Mouse (Mus musculus) cerebellum, postnatal 14 days (tissue): ENCODE measurements around the gene Mrpl51.
"Not testable (repeated sequence)": the region's sequence is repeated elsewhere in the genome, so short reads cannot be mapped to it uniquely, and the experiment has no call there.

ENCODE experiments used
- DNase-seq, 2 experiments: peaks; one replicate each; pipeline ENCODE4 v3.0.0; 2021; ENCODE audit warnings: mixed read lengths in 2 of 2

Mrpl51 gene

GRCm38 (mm10) chr6:125160854-125161760 lies 30.5 kb upstream of the Mrpl51 start:
- DNase-seq: peak in 1 of 2 experiments; percentile 47

GRCm38 (mm10) chr6:125161971-125162370 lies 29.6 kb upstream of the Mrpl51 start:
- peak; percentile 78 to 85 for DNase-seq

GRCm38 (mm10) chr6:125162615-125163305 lies 28.8 kb upstream of the Mrpl51 start:
- not testable (repeated sequence) for DNase-seq

GRCm38 (mm10) chr6:125163801-125164657 lies 27.6 kb upstream of the Mrpl51 start:
- DNase-seq: no peak

GRCm38 (mm10) chr6:125164672-125165327 lies 26.8 kb upstream of the Mrpl51 start:
- peak; percentile 77 to 82 for DNase-seq

DNA sequence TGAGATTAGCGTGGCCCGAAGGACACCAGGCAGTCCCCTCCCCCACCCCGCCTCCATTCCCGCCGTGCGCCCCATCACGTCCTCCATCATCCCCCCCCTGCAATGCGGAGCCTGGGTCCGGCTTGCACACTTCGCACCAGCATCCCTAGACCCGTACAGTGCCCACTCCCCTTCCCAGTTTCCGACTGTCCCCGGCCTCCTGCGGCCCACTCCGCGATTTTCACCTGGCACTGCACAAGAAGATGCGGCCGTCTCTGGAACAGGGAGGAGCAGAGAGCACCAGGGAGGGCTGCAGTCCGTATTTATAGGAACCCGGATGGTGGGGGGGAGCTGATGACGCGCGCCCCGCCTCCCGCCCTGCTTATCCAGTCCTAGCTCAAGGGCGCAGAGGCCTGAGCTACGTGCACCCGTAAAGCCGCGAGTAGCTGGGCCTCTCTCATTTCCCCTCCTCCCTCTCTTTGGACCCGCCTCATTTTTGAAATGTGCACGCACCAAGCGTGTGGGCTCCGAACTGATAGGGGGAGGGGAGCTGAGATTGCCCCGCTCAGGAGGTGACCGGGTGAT lies 26.2 kb upstream of the Mrpl51 start:
- DNase-seq: peak; percentile 98 to 99

DNA sequence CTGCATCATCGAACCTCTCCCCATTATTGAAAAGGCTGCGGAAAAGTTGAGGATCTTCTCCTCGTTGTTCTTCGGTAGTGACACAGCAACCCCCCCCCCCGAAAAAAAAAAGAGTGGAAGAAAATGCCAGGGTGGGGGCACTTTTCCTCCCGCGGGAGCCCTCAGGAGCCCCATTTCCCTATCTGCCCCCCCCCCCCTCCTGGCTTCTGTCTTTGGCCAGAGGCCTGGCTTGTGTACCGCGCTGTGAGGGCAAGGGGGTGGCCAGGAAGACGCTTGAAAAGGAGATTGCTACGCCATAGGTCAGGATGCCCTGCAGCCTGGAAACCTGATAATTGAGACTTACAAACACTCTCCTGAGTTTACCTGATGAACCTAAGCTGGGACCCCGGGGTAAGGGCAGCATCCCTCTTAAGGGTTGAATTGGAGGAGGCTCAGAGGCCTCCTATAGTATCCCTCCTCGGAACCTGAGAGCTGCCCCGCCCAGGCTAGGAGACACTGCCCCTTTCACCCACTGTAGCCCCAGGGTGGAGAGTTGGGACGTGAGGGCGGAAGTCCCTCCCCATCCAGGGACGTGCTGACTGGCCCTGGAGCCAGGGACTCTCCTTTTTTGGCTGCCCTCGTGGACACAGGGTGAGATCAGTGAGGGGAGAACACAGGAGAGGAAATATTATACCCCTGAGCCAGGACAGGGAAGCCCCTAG lies 25.4 kb upstream of the Mrpl51 start, which contains the start of gene Gapdh:
Gapdh (minus strand) TSS at position 417 of the 701 bp plus-strand sequence.
- peak; percentile 73 for DNase-seq

DNA sequence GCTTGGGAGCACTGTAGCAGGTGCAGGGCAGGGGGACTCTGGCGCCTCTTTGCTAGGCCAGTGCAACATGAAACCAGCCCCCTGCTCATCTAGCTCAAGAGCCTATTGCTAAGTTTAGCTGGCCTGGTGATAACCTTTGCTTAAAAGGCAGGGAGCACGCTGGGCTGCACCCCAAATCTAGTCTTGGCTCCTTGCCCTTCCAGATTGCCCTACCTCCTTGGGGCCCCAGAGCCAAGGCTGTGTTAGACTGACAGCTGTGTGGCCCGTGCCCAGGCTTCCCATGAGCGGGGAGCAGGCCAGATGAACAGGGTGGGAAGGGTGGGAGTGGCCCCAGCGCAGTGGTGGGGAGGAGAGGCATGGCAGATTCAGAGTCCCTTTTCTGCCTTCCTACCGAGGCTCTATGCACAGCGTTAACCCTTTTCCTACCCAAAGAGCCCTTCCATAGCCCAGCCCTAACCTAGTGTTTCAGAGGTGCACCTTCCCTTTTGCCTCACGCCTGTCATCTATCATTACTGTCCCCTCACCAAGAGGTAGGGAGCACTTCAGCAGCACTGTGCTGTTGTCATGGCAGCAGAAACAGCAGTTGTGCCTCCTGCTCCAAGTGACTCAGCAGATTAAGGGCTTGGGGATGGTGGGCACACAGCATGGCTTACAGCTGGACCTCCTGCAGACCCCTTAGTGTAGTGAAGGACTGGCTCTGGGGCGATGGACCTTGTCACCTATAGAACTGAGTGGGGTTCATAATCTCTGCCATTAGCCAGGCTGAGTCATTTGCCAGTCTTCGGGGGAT lies 24.5 kb upstream of the Mrpl51 start:
- peak; percentile 50 to 57 for DNase-seq

GRCm38 (mm10) chr6:125168086-125168485 lies 23.5 kb upstream of the Mrpl51 start:
- no peak for DNase-seq

GRCm38 (mm10) chr6:125170194-125170593 lies 21.4 kb upstream of the Mrpl51 start:
- DNase-seq: no peak

DNA sequence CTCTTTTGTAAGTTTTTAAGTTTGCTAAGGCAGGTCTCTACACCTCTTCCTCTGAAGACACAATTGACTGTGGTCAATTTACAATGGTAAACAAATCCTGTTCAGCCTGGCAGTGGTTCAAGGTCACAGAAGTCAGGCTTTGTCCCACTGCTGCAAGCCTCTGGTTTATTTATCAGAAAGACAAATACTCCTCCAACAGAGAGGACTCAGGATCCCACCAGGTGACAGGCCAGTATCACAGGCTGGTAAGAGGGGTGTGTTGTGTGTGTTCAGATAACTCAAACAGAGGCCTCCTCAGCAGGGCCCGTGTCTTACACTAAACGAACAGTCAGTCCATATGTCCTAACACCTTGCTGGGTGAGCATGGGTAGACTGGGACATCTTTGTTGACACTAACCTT lies 19.1 kb upstream of the Mrpl51 start:
- no peak for DNase-seq

DNA sequence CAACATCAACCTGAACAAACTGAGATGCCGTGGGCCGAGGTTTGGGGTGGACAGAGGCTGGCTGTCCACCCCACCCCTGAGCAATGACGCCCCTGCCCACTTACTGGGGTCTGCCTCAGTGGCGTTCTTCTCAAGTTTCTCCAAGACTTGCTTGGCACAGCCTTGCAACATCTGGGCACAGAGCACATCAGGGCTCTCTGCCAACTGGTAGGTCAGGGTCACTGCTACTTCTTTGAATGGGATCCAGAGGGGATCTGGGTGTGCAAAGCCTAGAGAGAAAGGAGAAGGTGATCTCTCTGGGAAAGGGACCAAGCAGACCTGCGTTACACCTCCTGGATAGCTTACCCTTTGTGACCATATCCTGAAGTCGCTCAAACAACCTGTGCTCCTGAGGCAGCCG lies 18.3 kb upstream of the Mrpl51 start:
- DNase-seq: no peak

- no peak for DNase-seq
Observed at GRCm38 (mm10) chr6:125175469-125175868, 16.1 kb upstream of the Mrpl51 start.

DNA sequence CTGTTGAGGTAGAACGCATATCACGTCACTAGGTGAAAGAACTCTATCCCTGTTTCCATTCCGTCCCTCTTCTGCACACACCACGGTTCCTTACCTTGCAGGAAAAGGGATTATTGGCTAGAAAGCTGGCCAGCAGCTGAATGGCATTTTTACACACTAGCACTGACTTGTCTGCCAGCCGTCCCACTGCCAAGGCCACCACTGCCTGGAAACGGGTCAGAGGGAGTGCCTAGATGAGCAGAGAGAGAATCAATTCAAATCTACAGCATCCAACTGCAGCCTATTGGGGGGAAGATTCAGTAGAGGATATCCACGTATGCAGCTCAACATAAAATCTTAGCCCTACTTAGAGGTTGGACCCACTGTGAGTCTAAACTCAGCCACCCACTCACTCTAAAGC lies 12.0 kb upstream of the Mrpl51 start:
- no peak for DNase-seq

GRCm38 (mm10) chr6:125182133-125182532 lies 9.5 kb upstream of the Mrpl51 start:
- no peak for DNase-seq

DNA sequence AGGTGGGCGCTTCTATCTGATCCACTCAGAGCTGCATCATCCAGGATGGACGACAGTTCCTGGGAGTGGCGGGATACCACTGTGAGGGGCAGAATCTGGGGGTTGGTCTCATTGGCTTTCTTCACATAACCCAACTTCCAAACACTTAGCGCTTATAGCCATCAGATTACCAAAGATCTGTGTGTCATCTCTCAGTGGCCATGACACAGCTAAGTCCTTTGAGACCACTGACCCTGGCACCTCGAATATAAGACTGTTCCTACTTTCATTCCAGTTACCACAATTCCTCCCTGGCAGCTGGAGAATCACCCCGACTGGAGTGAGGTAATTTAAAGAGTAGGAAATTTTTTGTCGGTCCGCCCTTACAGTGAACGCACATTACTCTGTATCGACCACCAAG lies 5.4 kb upstream of the Mrpl51 start:
- no peak for DNase-seq

DNA sequence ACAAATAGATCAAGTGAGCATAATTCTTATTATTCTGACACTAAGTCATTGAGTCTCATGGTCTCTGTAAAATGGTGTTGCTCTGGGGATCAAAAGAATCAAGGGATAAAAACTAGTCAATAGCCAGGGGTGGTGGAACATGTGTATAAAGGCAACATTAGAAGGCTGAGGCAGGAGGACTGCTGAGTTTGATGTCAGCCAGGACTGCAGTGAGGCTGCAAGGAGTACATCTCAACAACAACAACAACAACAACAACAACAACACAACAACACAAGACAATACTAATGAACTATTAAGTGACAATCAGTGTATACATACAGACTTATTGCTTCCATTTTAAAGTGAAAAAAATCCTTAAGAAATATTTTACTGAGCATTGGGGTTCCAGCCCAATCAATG lies 785 bp upstream of the Mrpl51 start:
- DNase-seq: no peak

DNA sequence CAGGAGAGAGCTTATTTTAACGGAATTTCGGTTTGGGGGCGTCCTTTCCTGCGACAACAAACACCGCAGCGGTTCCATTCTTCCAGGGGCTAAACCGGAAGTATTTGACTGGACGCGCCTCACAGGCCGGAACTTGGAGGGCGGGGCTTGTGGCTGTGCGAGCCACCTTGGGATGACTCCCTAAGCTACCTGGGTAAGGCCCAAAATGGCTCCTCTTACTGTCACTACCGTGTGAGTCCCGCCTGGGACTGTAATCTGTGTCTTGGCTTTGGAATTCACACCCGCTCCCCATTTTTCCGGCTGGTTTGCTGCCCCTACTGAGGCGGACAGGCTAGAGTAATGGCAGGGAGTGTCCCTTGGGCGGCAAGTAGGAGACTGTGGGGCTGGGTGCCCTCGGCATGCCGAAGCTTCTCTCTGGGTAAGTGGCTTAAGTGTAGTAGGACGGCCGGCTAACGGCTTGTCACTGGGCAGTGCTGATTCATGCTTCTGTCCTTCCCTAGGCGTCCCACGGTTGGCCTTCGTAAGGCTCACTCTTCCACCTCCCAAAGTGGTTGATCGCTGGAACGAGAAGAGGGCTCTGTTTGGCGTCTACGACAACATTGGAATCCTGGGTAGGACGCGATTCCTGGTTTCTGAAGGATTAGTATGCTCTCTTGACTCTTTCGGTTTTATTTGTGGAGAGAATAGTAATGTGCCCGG lies 564 bp downstream of the Mrpl51 start:
- peak; percentile 96 to 97 for DNase-seq

- no peak for DNase-seq
Observed at GRCm38 (mm10) chr6:125192841-125193240, 1.2 kb downstream of the Mrpl51 start.

GRCm38 (mm10) chr6:125193390-125193789 lies 1.8 kb downstream of the Mrpl51 start:
- DNase-seq: no peak
